Mouse (Mus musculus): ENCODE results near the gene Gpc5. TPM values are rescaled to one million over a fixed set of nuclear protein-coding genes. Genes with fewer than 3 reads are reported as not detected.

The Gpc5 gene
- total RNA-seq, 4 experiments from 2014 or later = 32.4 to 37.0 (median 36.0) TPM

- DNase-seq (ENCODE audit: low spot score in 2 of 2) = no peak
These were observed 14.3 kb downstream of the Gpc5 start for GRCm38 (mm10) chr14:115106326-115106725.

DNA sequence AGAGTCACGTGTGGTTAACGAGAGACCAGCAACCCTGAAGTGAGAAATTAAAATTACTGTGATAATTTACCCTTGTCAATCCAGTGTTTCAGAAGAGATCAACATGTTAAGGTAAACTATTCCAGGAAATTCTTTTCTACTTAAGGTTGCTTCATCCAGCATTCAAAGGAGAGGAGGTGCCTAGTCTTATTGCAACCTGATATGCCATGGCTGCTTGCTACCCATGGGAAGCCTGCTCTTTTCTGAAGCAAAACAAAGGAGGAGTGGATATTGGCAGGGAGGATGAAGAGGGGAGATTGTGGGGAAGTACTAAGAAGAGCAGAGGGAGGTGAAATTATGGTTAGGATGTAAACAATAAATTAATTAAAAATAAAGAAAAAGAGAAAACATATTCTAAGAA is 15.5 kb downstream of the Gpc5 start:
- DNase-seq (ENCODE audit: low spot score in 2 of 2) = no peak

DNA sequence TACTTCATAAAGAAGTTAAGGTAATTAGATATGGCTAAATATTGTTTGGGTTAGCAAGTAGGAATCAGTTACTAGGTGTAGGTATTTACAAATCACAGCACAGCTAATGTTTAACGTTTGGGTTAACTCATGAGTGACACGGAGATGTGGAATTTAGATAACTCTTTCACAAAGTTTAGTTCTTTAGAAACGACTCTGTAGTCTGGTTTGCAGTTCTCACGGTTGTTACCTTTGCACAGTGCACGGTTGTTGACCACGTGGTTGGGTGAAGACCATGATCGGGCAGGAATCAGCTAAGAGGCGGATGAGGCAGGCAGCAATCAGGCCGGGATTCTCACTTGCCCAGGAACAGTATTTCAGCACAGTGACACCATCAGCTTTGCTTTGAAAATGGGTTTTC is 26.6 kb downstream of the Gpc5 start:
- DNase-seq (ENCODE audit: low spot score in 2 of 2) = no peak

GRCm38 (mm10) chr14:115148821-115149220 is 56.8 kb downstream of the Gpc5 start:
- DNase-seq (ENCODE audit: low spot score in 2 of 2) = no peak

DNA sequence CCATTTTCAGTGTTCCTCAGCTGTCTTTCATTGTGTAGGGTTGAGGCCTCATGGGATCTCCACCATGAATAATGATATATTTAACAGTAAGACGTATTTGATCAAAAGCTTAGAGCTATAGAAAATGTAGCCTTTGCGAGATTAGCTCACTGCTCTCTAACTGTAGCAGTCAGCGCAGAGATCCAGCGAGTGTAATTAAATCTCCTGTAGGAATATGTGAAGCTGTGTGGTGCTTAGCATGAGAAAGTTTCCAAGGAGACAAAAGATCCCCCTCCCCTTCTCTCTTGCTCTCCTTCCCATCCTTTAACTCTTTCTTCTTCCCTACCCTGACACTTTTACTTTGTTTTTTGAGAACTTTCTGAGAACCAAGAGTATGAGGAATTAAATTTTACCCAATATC is 64.6 kb downstream of the Gpc5 start:
- DNase-seq (ENCODE audit: low spot score in 2 of 2) = no peak

DNA sequence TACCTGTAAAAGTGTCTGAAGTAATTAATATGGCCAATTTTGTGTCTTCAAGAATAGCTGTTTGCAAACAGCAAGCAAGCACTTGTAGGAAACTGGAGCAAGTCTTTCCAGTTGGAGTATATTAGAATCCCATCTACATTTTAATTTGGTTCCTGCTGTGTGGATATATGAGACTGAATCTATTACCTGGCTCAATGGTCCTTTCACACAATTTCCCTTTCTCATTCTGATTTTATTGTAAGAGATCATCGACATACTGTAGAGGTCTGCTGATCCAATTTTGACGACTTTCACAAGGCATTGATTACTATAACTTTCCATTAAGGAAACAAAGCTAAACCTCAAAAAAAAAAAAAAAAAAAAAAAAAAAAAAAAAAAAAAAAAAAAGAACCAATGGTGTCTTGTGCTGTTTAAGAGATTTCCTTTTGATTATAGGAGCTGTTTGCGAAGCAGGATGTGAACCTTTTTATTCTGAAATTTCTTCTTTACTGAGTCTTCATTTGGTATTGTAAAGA is 85.4 kb downstream of the Gpc5 start:
- DNase-seq (ENCODE audit: low spot score in 2 of 2) = no peak

DNA sequence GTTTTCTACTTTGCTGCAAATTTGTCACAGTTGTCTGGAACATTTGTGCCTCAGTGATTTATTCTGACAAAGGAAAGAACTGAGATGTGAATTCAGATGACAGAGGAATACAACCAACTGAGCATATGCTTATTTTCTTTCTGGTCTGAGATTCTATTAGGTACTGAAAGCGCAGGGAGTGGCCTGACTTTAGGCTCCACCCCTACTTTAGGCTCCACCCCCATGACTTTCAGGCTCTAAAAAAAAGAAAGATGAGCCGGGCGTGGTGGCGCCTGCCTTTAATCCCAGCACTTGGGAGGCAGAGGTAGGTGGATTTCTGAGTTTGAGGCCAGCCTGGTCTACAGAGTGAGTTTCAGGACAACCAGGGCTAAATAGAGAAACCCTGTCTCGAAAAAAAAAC is 87.9 kb downstream of the Gpc5 start:
- no peak for DNase-seq (ENCODE audit: low spot score in 2 of 2)

GRCm38 (mm10) chr14:115188256-115188655 is 96.2 kb downstream of the Gpc5 start:
- DNase-seq (ENCODE audit: low spot score in 2 of 2) = no peak

DNA sequence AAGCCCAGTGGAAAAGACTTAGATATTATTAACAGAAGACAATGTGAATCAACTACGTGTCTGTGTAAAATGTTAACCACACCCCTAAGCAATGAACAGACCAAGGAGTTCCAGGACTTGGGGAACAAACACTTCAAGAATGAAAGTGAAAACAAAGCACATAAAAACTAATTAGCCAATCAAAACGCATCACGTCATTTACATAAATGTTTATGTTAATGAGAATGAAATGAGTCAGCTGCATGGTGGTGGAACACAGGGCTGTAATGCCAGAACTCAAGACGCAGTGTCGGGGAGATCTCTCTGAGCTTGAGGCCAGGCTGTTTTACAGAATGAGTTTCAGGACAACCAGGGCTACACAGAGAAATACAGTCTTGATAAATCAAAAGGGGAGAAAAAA is 136.1 kb downstream of the Gpc5 start:
- no peak for DNase-seq (ENCODE audit: low spot score in 2 of 2)

GRCm38 (mm10) chr14:115236387-115236786 is 144.4 kb downstream of the Gpc5 start:
- no peak for DNase-seq (ENCODE audit: low spot score in 2 of 2)

- DNase-seq (ENCODE audit: low spot score in 2 of 2) = no peak
These were observed 148.8 kb downstream of the Gpc5 start for GRCm38 (mm10) chr14:115240621-115241373.

DNA sequence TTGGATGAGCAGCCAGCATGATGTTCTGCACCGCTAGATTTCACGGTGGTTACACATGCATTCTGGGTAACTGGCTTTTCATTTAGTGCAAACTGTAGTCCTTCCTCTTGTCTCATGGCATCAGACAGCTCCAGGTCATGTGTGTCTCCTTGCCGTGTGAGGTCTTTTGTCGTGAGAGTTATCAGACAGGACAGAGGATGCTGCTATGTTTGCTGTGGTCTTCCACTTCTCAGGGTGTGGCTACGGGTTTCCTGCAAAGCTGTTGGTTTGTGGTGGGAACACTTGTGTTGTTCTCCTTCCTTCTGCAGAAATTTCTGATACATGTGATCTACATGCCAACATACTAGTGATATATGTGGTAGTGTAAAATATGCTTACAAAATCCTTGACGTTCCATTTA is 158.5 kb downstream of the Gpc5 start:
- DNase-seq (ENCODE audit: low spot score in 2 of 2) = no peak

- DNase-seq (ENCODE audit: low spot score in 2 of 2) = no peak
These were observed 159.8 kb downstream of the Gpc5 start for GRCm38 (mm10) chr14:115251791-115252190.

DNA sequence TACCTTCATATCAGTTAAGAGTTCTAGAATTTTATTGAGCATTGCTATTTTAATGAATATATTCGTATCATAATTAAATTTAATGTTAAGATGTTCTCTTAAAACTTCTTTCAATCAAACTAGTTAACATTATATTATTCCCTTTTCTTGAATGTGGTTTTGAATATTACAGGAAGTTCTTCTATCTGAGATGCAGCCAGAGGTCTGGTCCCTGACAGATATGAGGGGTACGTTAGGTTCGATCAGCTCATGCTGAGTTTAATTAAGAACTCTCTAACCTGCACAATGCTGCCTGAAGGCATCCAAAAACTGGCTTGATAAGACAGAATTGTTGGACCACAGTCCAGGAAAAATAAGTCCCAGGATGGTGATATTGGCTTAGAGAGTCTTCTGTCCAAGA is 161.1 kb downstream of the Gpc5 start:
- no peak for DNase-seq (ENCODE audit: low spot score in 2 of 2)

- no peak for DNase-seq (ENCODE audit: low spot score in 2 of 2)
These were observed 161.7 kb downstream of the Gpc5 start for GRCm38 (mm10) chr14:115253685-115254084.

- no peak for DNase-seq (ENCODE audit: low spot score in 2 of 2)
These were observed 177.8 kb downstream of the Gpc5 start for GRCm38 (mm10) chr14:115269703-115270402.

DNA sequence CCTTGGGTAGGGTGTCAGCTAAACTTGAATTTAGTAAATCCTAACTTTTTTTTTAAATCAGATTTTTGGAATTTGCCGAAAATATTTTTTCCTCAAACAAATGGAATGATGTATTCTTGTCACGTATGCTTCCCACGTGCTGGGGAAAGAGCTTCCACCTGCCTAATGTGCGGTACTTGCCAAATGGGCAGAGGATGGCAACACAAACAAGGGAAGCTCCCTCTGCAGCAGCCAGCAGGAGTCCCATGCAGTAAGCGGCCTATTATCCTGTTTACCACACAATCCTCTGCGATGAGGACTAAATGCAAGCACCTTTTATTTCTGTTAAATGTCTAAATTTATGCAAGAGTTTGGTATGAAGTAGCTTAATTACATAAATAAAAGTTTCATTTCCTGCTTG is 178.4 kb downstream of the Gpc5 start:
- DNase-seq (ENCODE audit: low spot score in 2 of 2) = no peak

- no peak for DNase-seq (ENCODE audit: low spot score in 2 of 2)
These were observed 190.8 kb downstream of the Gpc5 start for GRCm38 (mm10) chr14:115282782-115283181.

GRCm38 (mm10) chr14:115324247-115324646 is 232.2 kb downstream of the Gpc5 start:
- no peak for DNase-seq (ENCODE audit: low spot score in 2 of 2)

DNA sequence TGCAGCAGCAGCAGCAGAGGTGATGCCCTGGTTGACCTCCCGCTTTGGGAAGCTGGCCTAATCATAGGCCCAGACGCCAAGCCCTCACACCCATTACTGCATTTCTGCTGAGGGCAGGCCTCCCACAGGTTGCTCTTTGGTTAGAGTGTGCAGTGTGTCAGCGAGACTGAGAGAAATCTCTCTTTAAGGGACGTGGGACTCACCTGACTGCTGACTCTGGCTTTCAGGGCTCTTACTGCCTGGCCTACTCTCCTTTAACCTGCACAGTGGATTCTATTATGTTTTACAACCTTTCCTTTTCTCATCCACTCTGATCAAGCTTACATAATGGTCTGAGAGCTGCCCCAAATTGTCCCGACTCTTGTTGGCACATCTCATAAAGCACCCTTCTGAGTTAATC is 234.4 kb downstream of the Gpc5 start:
- DNase-seq (ENCODE audit: low spot score in 2 of 2) = no peak

GRCm38 (mm10) chr14:115339084-115339483 is 247.1 kb downstream of the Gpc5 start:
- no peak for DNase-seq (ENCODE audit: low spot score in 2 of 2)

DNA sequence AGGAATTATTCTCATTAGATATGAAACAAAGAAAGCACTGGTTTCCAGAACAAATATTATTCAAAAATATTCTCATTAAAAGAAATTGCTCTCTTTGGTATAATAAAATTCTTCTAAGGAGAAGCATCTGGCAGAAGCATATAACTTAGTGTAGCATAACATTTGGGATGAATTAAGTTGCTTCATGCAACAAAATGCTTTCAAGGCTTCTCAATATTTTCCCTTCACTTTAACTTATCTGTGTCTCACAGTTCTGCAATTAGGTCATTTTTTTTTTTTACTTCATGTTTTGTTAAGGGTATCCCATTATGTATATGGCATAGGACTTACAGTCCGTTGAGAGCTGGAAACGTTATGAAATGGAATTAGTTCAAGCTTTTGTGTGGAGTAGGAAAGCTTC is 250.6 kb downstream of the Gpc5 start:
- DNase-seq (ENCODE audit: low spot score in 2 of 2) = no peak

- no peak for DNase-seq (ENCODE audit: low spot score in 2 of 2)
These were observed 257.4 kb downstream of the Gpc5 start for GRCm38 (mm10) chr14:115349448-115349847.
